Mouse (Mus musculus): Measurements from ENCODE around the gene E4f1. TPM values are rescaled to one million over a fixed set of nuclear protein-coding genes. Genes with fewer than 3 reads are reported as not detected.
A peak's percentile ranks its signal among the peaks of the same experiment; 100 is the strongest.

The E4f1 gene
- polyA plus RNA-seq, 1 experiment from 2014 or later: 10.3 TPM

GRCm38 (mm10) chr17:24479431-24479830 is 9.3 kb upstream of the E4f1 start:
- H3K4me2 ChIP-seq (ENCODE audit: low read depth, low read length): no peak overlapping the region
- H3K4me3 ChIP-seq (ENCODE audit: low read depth, low read length): peak overlapping the region; percentile 14
- H3K36me3 ChIP-seq (replicated peaks; ENCODE audit: control insufficient read depth, insufficient read depth, low read depth, low read length): peaks cover 5% of the 10 kb centered on the region
- H3K27me3 ChIP-seq (ENCODE audit: control insufficient read depth, insufficient read depth, low read length): no peaks in the 10 kb centered on the region
- 22% methylated on average over 1 of the region's 1 CpGs for WGBS
- DNase-seq (ENCODE audit: low spot score): no peak
- H3K27ac ChIP-seq (replicated peaks; ENCODE audit: low read depth, low read length): no peak overlapping the region
- no peak overlapping the region for H3K9ac ChIP-seq (replicated peaks; ENCODE audit: low read length)
- H3K4me1 ChIP-seq (ENCODE audit: control insufficient read depth, insufficient read depth, low read length): peaks cover 3% of the 10 kb centered on the region
- no peaks in the 10 kb centered on the region for H3K9me3 ChIP-seq (replicated peaks; ENCODE audit: control insufficient read depth, low read length)
- no peak for ATAC-seq (replicated peaks; ENCODE audit: insufficient number of reproducible peaks, low FRiP score, low TSS enrichment, low read depth)

DNA sequence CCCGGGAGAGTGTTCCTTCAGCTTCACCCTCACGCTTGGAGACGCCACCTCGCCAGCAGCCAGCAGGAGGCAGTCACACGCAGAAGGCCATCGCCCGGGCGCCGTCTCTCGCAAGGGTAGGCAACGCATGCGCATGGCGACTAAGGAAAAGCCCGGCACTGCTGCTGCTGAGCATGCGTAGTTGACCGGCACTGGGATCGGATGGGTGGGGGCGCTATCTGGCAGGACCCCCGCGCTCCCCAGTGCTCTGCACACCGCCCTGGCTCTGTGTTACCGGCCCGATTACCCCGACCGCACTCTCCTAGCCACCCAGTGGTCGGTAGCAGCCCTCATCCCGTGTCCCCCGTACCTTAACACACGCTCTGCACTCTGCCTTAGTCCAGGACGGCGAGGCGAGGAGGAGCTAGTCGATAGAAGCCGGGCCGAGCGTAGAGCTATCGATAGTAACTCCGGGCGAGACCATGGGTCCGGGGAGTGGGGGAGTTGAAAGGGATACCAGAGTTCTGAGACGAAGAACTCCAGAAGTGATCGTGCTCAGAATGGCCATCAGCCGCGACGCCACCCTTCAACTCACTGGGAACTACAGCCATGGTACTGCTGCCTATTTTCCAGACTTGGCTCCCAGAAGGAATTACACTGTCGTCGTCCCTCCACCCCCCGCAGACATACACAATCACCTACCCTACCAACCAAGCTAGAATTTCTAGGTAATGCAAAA is 8.7 kb upstream of the E4f1 start, which contains the start of gene Mlst8:
Gene Mlst8, minus strand, starts transcription at position 416 of the 718 bp plus-strand sequence.
- Histone ChIP-seq H3K27ac (replicated peaks; ENCODE audit: low read depth, low read length) (peak within 1 kb of the TSS; percentile 95), H3K4me2 (ENCODE audit: low read depth, low read length) (peak within 1 kb of the TSS; percentile 58), H3K9ac (replicated peaks; ENCODE audit: low read length) (peak within 1 kb of the TSS; percentile 91), H3K36me3 (replicated peaks; ENCODE audit: control insufficient read depth, insufficient read depth, low read depth, low read length) (peaks cover 5% of the 10 kb centered on the region), H3K4me3 (ENCODE audit: low read depth, low read length) (peak within 1 kb of the TSS; percentile 71), H3K9me3 (replicated peaks; ENCODE audit: control insufficient read depth, low read length) (no peaks in the 10 kb centered on the region), H3K4me1 (ENCODE audit: control insufficient read depth, insufficient read depth, low read length) (peaks cover 3% of the 10 kb centered on the region), H3K27me3 (ENCODE audit: control insufficient read depth, insufficient read depth, low read length) (no peaks in the 10 kb centered on the region)
- DNase-seq (ENCODE audit: low spot score) (peak; percentile 97), ATAC-seq (replicated peaks; ENCODE audit: insufficient number of reproducible peaks, low FRiP score, low TSS enrichment, low read depth) (peak; percentile 93)
- WGBS: under 1% methylated on average over 45 of the region's 48 CpGs

GRCm38 (mm10) chr17:24477985-24478600 is 8.0 kb upstream of the E4f1 start:
- DNase-seq (ENCODE audit: low spot score) (no peak), ATAC-seq (replicated peaks; ENCODE audit: insufficient number of reproducible peaks, low FRiP score, low TSS enrichment, low read depth) (peak; percentile 44)
- Histone ChIP-seq H3K4me2 (ENCODE audit: low read depth, low read length) (peak overlapping the region; percentile 58), H3K9me3 (replicated peaks; ENCODE audit: control insufficient read depth, low read length) (no peaks in the 10 kb centered on the region), H3K4me3 (ENCODE audit: low read depth, low read length) (peak overlapping the region; percentile 71), H3K9ac (replicated peaks; ENCODE audit: low read length) (peak overlapping the region; percentile 91), H3K4me1 (ENCODE audit: control insufficient read depth, insufficient read depth, low read length) (peaks cover 3% of the 10 kb centered on the region), H3K27me3 (ENCODE audit: control insufficient read depth, insufficient read depth, low read length) (no peaks in the 10 kb centered on the region), H3K36me3 (replicated peaks; ENCODE audit: control insufficient read depth, insufficient read depth, low read depth, low read length) (peaks cover 5% of the 10 kb centered on the region), H3K27ac (replicated peaks; ENCODE audit: low read depth, low read length) (no peak overlapping the region)
- WGBS: 50% methylated on average over 11 of the region's 11 CpGs

- Histone ChIP-seq H3K27ac (replicated peaks; ENCODE audit: low read depth, low read length) (no peak overlapping the region), H3K4me2 (ENCODE audit: low read depth, low read length) (no peak overlapping the region; the same call in 1 of the 2 replicates), H3K36me3 (replicated peaks; ENCODE audit: control insufficient read depth, insufficient read depth, low read depth, low read length) (peaks cover 5% of the 10 kb centered on the region), H3K4me1 (ENCODE audit: control insufficient read depth, insufficient read depth, low read length) (peaks cover 3% of the 10 kb centered on the region), H3K27me3 (ENCODE audit: control insufficient read depth, insufficient read depth, low read length) (no peaks in the 10 kb centered on the region), H3K9me3 (replicated peaks; ENCODE audit: control insufficient read depth, low read length) (no peaks in the 10 kb centered on the region), H3K9ac (replicated peaks; ENCODE audit: low read length) (peak overlapping the region; percentile 91), H3K4me3 (ENCODE audit: low read depth, low read length) (no peak overlapping the region)
- WGBS: 92% methylated on average over 20 of the region's 20 CpGs
- ATAC-seq (replicated peaks; ENCODE audit: insufficient number of reproducible peaks, low FRiP score, low TSS enrichment, low read depth) (no peak), DNase-seq (ENCODE audit: low spot score) (no peak)
These were observed 7.2 kb upstream of the E4f1 start for GRCm38 (mm10) chr17:24477053-24477984.

- no peak overlapping the region for H3K27ac ChIP-seq (replicated peaks; ENCODE audit: low read depth, low read length)
- H3K27me3 ChIP-seq (ENCODE audit: control insufficient read depth, insufficient read depth, low read length): no peaks in the 10 kb centered on the region
- no peaks in the 10 kb centered on the region for H3K9me3 ChIP-seq (replicated peaks; ENCODE audit: control insufficient read depth, low read length)
- peaks cover 3% of the 10 kb centered on the region for H3K4me1 ChIP-seq (ENCODE audit: control insufficient read depth, insufficient read depth, low read length)
- H3K4me3 ChIP-seq (ENCODE audit: low read depth, low read length): no peak overlapping the region
- ATAC-seq (replicated peaks; ENCODE audit: insufficient number of reproducible peaks, low FRiP score, low TSS enrichment, low read depth) (no peak), DNase-seq (ENCODE audit: low spot score) (no peak)
- no peak overlapping the region for H3K9ac ChIP-seq (replicated peaks; ENCODE audit: low read length)
- 90% methylated on average over 10 of the region's 10 CpGs for WGBS
- no peak overlapping the region for H3K4me2 ChIP-seq (ENCODE audit: low read depth, low read length)
- H3K36me3 ChIP-seq (replicated peaks; ENCODE audit: control insufficient read depth, insufficient read depth, low read depth, low read length): peaks cover 5% of the 10 kb centered on the region
These were observed 6.1 kb upstream of the E4f1 start for GRCm38 (mm10) chr17:24476022-24476776.

DNA sequence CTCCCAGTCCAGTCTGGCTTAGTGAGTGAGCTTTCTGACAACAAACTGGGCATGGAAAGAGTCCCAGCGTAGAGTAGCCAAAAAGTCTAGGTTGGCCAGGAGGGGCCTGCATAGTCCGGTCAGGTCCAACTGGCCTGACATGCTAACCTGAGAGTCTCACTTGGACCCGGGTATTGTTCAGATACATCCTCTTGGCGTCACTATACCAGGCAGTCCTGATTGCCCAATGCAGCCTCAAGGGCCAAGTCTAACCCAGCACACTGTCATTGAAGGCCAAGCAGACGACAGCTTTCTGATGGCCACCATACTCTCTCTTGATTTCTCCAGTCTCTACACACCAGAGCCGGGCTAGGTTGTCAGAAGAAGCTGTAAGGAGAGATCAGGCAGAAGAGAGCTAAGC is 5.5 kb upstream of the E4f1 start:
- H3K27me3 ChIP-seq (ENCODE audit: control insufficient read depth, insufficient read depth, low read length): no peaks in the 10 kb centered on the region
- no peak for DNase-seq (ENCODE audit: low spot score)
- WGBS: 88% methylated on average over 6 of the region's 6 CpGs
- H3K4me2 ChIP-seq (ENCODE audit: low read depth, low read length): no peak overlapping the region
- no peak overlapping the region for H3K9ac ChIP-seq (replicated peaks; ENCODE audit: low read length)
- no peak overlapping the region for H3K4me3 ChIP-seq (ENCODE audit: low read depth, low read length)
- peaks cover 5% of the 10 kb centered on the region for H3K36me3 ChIP-seq (replicated peaks; ENCODE audit: control insufficient read depth, insufficient read depth, low read depth, low read length)
- no peak overlapping the region for H3K27ac ChIP-seq (replicated peaks; ENCODE audit: low read depth, low read length)
- no peak for ATAC-seq (replicated peaks; ENCODE audit: insufficient number of reproducible peaks, low FRiP score, low TSS enrichment, low read depth)
- no peaks in the 10 kb centered on the region for H3K9me3 ChIP-seq (replicated peaks; ENCODE audit: control insufficient read depth, low read length)
- peaks cover 3% of the 10 kb centered on the region for H3K4me1 ChIP-seq (ENCODE audit: control insufficient read depth, insufficient read depth, low read length)

DNA sequence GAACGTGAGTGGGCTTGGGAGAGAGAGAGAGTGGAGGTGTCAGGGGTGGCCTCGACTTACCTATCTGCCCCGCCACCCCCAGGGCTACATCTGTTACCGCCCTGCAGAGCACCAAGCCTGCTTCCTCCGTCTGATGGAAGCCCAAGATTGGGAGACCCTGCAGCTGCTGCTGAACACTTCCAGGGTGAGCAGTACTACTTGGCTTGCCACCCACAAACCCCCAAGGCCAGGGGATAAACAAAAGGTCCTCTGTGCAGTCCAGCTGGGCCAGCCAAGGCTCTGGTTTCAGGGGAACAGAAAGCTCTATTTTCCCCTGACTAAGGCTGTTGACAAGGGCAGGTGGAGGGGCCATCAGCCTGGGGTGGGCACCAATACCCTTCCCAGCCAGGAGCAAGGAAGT is 4.4 kb upstream of the E4f1 start:
- Histone ChIP-seq H3K4me2 (ENCODE audit: low read depth, low read length) (no peak overlapping the region), H3K27ac (replicated peaks; ENCODE audit: low read depth, low read length) (no peak overlapping the region), H3K9me3 (replicated peaks; ENCODE audit: control insufficient read depth, low read length) (no peaks in the 10 kb centered on the region), H3K27me3 (ENCODE audit: control insufficient read depth, insufficient read depth, low read length) (no peaks in the 10 kb centered on the region), H3K4me1 (ENCODE audit: control insufficient read depth, insufficient read depth, low read length) (peaks cover 3% of the 10 kb centered on the region), H3K36me3 (replicated peaks; ENCODE audit: control insufficient read depth, insufficient read depth, low read depth, low read length) (peaks cover 5% of the 10 kb centered on the region), H3K9ac (replicated peaks; ENCODE audit: low read length) (no peak overlapping the region), H3K4me3 (ENCODE audit: low read depth, low read length) (no peak overlapping the region)
- DNase-seq (ENCODE audit: low spot score) (no peak), ATAC-seq (replicated peaks; ENCODE audit: insufficient number of reproducible peaks, low FRiP score, low TSS enrichment, low read depth) (no peak)
- 62% methylated on average over 5 of the region's 5 CpGs for WGBS
